Mouse (Mus musculus) spleen, embryonic (tissue): Measurements from ENCODE around the gene Gabrg3.

Source experiments
- CTCF ChIA-PET: fragments of 350-600 bp; sonication (Branson Sonifier 250); formaldehyde crosslinking; loops from one replicate; lab custom pipeline; 2022; lab: Charles Lee

The Gabrg3 gene

GRCm38 (mm10) chr7:57386517-57387340, at the start of gene Gabrg3:
Gene Gabrg3, minus strand, starts transcription at chr7:57387188.
- CTCF ChIA-PET = no interaction called here

DNA sequence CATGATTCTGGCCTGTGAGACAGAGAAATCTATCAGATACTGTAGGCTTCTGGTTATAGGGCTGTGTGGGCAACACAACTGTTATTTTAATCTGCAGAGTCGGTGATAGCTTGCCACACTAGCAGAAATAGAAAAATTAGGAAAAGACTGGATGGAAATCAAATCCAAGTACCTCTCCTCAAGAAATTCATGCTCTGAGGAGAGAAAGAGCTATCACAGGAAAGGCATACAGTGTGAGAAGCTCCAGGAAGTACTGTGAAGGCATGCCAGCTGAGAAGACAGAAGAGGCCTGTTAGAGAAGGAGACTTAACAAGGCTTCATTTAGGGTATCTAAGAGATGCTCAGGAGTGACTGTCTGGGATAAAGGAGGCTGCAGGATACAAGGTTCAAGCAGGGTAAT, 35.7 kb upstream of the Gabrg3 start:
- CTCF ChIA-PET = no interaction called here

GRCm38 (mm10) chr7:57421044-57421443, 34.1 kb upstream of the Gabrg3 start:
- CTCF ChIA-PET = no interaction called here

- CTCF ChIA-PET = no interaction called here
These were observed 32.4 kb upstream of the Gabrg3 start, which contains the start of gene Gabrb3 for GRCm38 (mm10) chr7:57419392-57419791. Gene Gabrb3, plus strand, starts transcription at chr7:57419692.

DNA sequence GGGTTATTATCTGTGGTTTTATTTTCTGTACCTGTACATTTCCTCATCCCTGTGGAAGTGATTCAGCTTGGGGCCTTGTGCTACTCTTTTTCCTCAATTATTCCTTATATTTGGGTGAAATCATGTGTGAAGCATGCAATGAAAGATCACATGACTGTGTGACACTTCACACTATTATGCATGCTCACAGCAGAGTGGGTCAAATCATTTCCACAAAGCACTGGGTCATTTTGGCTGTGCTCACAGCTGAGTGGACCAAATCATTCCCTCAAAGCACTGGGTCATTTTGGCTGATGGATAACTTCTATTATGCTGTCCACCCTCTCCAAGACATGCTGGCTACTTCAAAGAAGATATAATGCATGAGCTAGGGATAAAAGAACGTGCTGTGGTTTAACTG, 25.9 kb upstream of the Gabrg3 start:
- CTCF ChIA-PET = no interaction called here

GRCm38 (mm10) chr7:57411163-57411562, 24.2 kb upstream of the Gabrg3 start:
- CTCF ChIA-PET = no interaction called here

GRCm38 (mm10) chr7:57393551-57393950, 6.6 kb upstream of the Gabrg3 start:
- CTCF ChIA-PET = no interaction called here

GRCm38 (mm10) chr7:57390046-57390445, 3.1 kb upstream of the Gabrg3 start:
- CTCF ChIA-PET = interaction anchor here (0.7 kb wide), 1 partner anchor 10 kb away, joined by 6 read pairs; no protein-coding TSS in a partner anchor

DNA sequence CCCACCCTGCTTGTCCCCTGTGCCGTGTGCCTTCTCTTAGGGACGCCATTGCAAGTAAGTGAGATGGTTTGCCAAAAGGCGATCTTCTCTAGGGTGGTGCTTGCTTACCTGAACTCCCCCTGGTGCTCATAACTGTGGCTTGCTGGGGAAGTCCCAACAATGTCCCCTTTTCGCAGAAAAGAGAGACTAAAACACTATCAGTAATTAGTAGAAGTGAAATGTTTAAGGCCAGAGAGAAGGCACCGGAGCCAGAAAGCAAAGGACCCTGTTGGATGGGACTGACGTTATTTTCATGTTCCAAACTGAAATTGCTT, 310 bp upstream of the Gabrg3 start:
- CTCF ChIA-PET = no interaction called here

DNA sequence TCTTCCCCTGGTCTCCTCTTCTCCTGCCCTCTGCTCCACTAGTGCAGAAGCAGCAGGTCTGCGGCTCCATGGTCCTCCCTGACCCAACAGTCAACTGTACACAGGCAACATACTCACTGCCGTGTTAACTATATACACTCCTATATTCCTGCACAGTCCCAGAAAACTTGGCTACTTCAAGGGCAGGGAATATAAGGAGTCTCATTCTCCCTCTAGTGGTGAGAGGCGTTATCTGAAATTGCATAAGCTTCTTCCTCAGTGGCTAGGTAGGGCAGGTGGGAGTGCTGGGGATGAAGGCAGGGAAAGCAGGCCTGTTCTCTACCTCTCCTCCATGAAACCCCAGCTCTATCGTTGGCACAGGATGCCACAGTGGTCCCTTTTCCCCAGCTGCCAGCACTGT, 2.9 kb downstream of the Gabrg3 start:
- CTCF ChIA-PET = no interaction called here

- CTCF ChIA-PET = no interaction called here
These were observed 21.0 kb downstream of the Gabrg3 start for GRCm38 (mm10) chr7:57366013-57366390.

- CTCF ChIA-PET = no interaction called here
These were observed 21.6 kb downstream of the Gabrg3 start for GRCm38 (mm10) chr7:57365134-57366012.

DNA sequence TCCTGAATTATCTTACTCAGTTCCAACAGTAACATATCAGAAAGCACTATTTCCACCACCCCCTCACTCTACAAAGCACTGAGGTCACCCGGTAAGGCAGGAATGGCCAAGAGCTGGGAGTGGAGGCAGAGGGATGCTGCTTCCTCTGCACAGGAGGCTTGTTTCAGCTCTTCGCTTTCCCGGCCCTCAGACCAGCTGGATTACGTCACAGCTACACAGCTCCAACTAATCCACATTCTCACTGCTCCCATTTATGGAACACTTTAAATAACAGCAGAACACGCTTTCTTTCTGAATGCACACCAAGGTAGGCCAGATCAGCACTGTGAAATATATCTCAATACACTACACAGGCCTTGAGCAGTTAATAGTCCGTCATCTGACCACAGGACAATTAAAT, 23.2 kb downstream of the Gabrg3 start:
- CTCF ChIA-PET = no interaction called here

- CTCF ChIA-PET = no interaction called here
These were observed 29.0 kb downstream of the Gabrg3 start for GRCm38 (mm10) chr7:57357871-57358540.

DNA sequence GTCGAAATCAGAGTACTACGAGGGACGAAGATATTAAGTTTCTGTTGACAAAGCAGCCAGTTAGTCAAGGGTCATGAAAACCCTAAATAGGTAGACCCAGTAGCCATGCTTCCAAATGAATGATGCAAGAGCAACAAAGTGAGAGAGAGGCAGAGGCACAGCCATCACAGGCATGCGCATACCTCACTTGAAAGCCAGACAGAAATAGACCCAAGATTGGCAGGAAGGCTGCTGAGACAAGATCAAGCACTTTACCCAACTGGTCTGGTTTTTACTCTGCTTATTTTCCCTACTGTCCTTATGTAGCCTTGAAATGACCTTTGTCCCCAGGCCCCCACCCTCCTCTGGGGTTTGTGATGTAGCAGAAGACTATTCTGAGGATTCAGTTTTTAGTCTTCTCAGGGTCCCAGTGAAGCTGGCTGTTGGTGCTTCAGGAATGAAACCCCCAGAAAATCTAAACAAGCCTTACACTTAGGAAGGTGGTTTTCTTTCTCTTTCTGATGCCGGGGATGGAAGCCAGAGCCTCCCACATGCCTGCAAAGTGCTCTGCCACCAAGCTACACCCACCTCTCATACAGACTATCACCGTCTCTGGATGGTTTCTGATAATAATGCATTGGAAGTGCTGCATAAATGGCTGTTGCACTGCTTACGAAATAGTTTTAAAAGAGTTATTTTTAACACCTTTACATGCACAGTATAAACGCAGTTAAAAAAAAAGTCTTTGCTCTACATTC, 30.3 kb downstream of the Gabrg3 start:
- CTCF ChIA-PET = no interaction called here

GRCm38 (mm10) chr7:57348774-57349173, 38.2 kb downstream of the Gabrg3 start:
- CTCF ChIA-PET = no interaction called here

- CTCF ChIA-PET = no interaction called here
These were observed 45.1 kb downstream of the Gabrg3 start for GRCm38 (mm10) chr7:57341910-57342309.

- CTCF ChIA-PET = no interaction called here
These were observed 55.8 kb downstream of the Gabrg3 start for GRCm38 (mm10) chr7:57331211-57331610.

GRCm38 (mm10) chr7:57330240-57330639, 56.7 kb downstream of the Gabrg3 start:
- CTCF ChIA-PET = no interaction called here

- CTCF ChIA-PET = no interaction called here
These were observed 62.5 kb downstream of the Gabrg3 start for GRCm38 (mm10) chr7:57324473-57324872.

DNA sequence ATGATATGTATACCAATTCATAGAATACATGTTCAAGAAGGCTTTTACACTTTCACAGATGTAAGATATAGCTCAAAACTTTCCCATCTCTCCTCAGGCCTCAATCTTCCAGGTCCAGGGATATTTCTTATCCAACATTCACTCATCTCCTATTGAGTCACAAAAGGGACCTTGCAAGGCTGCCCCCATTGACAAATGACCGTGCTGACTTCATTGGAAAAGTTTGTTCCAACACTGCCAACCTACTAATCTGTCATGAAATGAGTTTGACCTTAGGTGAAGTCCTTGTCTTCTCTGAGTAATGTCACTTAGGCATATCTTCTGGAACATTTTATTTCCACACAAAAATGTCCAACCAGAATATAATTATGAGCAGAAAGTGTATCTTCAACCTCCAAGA, 64.9 kb downstream of the Gabrg3 start:
- CTCF ChIA-PET = no interaction called here
